Mouse (Mus musculus) urinary bladder, postnatal 25 days (tissue): Measurements from ENCODE around the gene Catsperz.
"Not testable (repeated sequence)": the region's sequence is repeated elsewhere in the genome, so short reads cannot be mapped to it uniquely, and the experiment has no call there.

Source experiments
- DNase-seq: peaks from one replicate; pipeline ENCODE4 v3.0.0; 2022; ENCODE audit warnings: low spot score

The Catsperz gene

DNA sequence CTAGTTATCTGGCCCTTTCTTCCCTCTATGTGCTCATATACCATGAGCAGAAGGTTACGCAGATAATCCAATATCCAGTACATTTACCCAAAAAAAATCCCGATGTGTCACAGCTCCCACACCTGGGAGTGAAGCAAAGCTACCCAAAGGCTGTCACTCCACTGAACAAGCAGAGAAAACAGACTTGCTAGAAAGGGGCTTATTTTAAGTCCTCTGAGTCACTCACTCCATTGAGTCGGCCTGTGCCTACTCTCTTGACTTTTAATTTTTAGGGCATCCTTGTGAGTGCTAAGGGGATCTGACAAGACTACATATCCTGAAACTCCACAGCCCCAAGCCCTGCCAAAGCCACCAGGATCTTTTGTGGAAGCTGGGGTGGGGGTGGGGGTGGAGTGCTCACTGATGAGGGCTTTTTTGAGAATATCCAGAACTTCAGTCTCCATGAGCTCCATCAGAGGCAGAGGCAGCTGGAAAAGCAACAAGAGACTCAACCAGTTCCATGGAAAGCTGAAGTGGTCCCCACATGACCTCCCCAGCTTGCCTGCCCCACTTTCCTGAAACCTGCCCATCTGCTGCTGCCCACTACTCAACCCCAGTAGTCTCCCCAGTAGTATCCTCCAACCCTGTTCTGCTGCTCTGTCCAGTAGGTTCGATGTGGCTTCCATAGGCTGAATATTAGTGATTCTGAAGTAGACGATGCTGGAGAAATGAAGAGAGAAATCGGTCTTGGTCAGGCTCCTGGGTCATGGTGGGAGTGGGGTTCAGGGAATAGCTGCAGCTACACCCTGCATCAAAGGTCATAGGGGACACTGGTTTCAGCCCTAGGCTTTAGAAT lies 2.1 kb downstream of the Catsperz start:
- no peak for DNase-seq

DNA sequence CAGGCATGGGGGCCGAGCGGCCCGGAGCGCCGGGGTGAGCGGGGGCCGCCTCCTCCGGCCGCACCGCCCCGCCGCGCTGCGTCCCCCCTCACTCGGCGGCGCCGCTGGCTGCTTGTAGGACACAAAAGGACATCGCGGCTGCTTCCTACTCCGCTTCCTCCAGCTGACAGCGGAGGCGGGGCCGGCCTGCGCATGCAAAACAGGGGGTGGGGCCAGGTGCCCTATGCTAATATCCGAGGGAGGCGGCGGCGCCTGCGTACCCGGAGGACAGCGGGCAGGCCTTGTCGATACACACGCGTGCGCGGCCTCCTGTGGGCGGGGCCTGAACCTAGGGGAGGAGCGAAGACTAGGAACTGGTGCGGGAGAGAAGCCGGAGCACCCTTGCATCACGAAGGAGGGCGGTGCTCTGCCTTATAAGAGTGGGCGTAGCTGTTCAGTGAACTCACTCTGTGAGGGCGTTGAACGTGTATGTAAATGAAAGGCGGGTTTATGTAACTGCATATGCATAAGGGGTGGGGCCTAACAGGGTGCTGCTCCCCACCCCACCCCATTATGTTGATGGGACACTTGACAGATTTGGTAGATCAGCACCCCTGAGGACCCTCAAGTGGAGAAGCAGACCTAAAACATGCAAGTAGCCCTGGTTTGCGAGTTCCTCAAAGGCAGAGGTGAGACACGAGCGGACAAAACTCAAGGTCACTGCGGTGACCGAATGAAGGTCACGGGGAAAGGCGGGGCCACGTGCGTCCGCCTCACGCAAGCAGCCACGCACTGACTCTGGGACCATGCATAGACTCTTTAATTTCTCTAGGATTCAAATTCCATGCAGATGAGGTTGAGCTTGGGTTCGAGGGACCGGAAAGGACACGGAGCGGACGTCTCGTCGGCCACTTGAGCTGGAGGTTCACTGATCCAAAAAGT lies 3.3 kb downstream of the Catsperz start, which contains the start of gene Esrra:
Gene Esrra (minus strand): TSS at position 167 of the 921 bp plus-strand sequence.
- DNase-seq, result peak; percentile 99

DNA sequence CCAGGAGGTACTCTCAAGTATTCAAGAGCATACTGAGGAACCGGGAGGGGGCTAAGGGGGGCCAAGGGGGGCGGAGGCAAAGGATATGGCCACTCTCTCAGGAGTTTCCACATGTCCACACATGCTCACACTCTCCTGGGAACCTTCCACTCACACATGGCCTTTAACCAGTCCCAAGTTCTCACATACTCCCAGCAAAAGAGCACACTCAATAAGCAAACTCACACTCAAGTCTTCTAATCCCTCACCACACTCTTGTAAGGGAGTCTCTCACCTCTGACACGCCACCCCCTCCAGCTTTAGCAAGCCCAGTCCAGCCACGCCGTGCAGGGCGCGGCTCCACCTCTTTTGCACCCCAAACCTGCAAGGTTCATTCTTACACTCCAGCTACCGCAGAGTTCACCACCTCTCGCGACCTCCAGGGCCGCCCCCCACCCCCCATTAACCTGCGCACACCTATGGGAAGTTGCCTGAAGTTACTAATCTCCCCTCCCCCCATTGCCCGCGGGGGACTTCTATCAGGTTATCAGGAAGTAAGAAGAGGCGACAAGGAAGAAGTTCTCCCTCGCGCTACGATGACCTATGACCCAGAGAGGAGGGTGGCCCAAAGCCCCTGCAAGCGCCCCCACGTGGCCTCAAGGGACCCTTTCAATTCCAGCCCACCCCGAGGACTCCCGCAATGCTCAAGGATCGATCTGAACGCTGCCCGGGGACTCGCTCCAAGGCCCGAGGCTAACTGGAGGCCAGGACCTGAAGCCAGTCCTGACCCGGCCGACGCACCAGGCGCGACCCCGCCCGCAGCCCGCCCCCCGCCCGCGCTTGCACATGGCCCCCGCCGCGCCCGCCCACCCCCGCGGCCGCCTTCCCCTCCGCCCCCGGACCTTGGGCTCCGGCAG lies 4.2 kb downstream of the Catsperz start:
- DNase-seq, result no peak

DNA sequence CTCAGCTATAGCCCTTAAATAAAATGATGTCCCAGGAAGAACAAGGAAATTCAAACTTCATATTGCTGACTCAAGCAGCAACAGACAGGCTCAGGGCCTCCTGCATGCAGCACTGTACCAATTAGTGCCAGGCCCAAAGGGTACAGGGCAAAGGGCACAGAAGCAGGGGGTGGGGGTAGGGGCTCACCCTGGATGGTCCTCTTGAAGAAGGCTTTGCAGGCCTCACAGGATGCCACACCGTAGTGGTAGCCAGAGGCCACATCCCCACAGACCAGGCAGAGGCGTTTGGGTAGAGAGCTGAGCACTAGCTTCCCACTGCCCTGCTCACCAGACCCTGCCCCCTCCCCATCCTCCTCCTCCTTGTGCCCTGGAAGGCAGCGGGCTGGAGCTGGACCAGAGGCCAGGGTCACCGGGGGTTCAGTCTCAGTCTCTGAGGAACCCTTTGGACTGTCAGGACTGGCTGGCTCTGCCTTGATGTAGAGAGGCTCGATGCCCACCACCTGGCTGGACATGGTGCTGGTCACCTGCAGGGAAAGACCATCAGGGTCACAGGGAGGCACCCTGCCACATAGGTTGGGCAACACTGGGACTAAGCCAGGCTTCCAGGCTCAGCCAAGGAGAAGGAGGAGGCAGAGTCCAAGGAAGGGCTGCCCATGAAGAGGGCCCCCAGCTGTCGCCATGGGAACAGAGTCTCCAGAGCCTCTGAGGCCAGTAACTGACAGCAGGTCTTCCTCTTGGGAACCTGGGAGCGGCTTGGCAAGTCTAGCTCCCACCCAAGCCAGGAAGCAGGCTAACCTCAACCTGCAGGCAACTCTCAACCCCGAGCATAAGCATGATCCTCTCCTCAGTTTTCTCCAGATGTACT lies 5.1 kb downstream of the Catsperz start:
- DNase-seq, result no peak

DNA sequence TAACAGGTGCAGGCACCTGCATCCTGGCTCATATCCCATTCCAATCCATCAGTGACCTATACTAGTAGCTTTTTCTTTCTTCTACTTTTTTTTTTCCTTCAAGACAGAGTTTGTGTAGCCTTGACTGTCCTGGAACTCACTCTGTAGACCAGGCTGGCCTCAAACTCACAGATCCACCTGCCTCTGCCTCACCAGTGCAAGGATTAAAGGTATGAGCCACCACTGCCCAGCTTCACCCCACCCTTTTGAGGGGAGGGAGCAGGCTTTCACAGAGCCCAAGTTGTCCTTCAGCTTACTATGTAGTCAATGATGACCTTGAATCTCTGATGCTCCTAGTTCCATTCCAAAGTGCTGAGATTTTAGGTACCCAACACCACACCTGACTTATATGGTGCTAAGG lies 5.7 kb downstream of the Catsperz start:
- no peak for DNase-seq

DNA sequence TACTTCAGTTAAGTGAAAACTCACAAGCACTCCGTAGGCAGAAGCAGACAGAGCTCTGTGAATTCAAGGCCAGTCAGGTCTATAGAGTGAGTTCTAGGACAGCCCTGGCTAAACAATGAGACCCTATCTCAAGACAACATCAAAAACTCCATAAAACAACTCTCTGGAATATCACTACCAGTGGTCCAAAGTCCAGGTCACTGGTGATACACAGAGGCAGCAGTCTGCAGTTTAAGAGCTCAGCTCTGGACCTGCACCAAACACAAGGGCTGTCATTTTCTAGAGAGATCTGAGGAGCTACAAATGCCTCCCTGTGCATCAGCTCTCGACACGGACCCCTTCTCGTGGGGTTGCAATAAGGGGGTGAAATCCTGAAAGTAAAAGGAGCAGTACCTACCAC lies 6.9 kb downstream of the Catsperz start:
- DNase-seq, result no peak

DNA sequence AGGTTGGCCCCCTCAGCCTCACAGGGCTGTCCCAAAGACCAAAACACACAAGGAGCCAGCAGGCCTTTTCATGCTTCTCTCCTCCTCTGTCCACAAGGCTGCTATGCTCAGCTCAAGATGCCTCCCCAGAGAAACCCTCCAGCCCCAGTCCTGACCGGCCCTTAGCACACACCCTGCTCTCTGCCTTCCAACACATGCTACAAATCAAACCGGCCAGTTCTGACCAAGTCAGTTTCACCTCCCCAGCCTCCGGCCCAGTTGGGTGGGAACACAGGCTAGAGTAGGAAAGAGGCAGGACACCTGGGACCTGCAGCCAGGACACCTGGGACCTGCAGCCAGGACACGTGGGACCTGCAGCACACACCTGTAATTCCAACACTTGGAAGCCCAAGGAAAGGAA lies 8.7 kb downstream of the Catsperz start:
- DNase-seq, result no peak

DNA sequence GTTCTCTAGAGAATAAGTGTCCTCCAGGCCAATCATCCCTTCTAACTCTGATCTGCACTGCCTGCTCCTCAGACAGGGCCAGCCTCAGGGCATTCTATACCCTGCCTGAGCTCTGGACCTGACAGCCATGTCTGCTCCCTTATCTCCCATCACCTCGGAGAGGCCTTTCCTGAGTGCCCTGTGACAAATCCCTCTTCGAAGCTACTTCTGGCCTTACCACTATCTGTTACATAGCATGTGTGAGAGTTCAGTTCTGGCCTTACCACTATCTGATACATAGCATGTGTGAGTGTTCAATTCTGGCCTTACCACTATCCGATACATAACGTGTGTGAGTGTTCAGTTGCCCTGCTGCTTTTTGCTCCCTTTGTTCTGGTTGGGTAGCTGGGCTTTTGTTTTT lies 9.9 kb downstream of the Catsperz start:
- no peak for DNase-seq

DNA sequence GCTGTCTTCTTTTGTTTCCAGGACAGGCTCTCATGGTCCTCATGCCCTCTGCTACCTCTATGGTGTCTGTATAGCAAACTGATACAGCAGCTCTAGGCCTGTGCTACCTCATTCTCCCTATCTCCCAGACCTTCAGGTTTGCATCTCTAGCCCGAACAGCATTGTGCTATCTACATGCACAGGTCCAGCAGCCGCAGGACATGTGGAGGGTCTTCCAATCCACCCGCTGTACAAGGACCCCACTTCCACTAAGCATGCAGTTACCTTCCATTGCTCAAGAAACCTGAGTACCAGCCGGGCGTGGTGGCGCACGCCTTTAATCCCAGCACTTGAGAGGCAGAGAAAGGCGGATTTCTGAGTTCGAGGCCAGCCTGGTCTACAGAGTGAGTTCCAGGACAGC lies 10.6 kb downstream of the Catsperz start:
- no peak for DNase-seq

DNA sequence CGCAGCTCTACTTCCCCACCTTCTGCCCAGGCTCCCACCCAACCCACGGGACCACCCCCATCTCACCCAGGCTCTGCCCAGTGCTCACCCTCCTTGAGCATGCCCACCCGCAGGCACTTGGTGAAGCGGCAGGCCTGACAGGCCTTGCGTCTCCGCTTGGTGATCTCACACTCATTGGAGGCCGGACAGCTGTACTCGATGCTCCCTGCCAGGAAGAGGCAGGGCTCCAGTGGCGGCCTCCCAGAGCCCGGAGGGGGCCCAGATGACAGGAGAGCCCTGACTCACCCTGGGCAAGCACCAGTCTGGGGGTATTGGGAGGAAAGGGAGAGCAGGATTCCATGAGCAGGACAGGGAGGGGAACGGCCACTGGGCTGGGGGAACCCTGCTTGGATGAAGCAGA lies 11.2 kb downstream of the Catsperz start:
- DNase-seq, result no peak

DNA sequence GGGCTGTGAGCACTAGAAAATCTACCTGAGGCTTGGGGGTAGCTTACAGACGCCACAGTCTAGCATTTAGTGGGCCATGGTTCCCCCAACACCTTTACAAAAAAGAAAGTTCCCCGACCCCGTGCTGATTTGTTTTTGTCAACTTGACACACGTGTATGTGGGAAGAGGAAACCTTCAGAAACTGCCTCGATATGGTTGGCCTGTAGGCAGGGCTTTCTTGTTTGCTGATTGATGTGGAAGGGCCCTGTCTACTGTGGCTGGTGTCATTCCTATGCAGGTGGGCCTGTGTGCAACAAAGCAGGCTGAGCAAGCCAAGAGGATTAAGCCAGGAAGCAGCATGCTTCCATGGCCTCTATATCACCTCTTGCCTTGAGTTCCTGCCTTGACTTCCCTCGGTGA lies 12.1 kb downstream of the Catsperz start:
- no peak for DNase-seq

DNA sequence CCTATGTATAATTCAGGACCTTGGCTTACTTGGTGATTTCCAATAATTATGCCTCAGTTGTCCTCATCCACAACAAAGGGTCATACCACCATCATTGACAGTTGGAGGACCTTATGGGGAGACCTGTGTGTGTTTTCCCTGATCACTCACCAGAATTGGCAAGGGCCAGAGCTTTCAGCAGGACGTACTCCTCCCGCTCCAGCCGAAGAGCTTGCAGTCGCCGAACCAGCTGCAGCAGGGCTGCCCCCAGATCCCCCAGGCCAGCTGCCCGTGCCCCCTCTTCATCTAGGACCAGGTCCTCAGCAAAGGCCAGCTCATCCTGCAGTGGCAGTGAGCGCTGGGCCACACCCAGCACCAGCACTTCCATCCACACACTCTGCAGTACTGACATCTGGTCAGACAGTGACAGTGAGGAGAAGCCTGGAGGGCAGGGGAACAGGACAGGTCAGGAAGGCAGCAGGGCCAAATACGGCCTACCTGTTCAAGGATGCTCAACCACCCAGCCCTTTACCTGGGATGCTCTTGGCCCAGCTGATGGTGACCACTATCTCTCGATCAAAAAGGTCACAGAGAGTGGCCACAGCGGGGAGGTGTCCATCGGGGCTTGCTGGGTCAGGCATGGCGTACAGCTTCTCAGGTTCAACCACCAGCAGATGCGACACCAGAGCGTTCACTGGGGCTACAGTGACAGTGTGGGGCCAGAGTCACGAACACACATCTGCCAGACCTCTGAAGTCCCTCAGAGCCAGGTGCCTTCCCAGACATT lies 12.8 kb downstream of the Catsperz start:
- DNase-seq, result no peak

DNA sequence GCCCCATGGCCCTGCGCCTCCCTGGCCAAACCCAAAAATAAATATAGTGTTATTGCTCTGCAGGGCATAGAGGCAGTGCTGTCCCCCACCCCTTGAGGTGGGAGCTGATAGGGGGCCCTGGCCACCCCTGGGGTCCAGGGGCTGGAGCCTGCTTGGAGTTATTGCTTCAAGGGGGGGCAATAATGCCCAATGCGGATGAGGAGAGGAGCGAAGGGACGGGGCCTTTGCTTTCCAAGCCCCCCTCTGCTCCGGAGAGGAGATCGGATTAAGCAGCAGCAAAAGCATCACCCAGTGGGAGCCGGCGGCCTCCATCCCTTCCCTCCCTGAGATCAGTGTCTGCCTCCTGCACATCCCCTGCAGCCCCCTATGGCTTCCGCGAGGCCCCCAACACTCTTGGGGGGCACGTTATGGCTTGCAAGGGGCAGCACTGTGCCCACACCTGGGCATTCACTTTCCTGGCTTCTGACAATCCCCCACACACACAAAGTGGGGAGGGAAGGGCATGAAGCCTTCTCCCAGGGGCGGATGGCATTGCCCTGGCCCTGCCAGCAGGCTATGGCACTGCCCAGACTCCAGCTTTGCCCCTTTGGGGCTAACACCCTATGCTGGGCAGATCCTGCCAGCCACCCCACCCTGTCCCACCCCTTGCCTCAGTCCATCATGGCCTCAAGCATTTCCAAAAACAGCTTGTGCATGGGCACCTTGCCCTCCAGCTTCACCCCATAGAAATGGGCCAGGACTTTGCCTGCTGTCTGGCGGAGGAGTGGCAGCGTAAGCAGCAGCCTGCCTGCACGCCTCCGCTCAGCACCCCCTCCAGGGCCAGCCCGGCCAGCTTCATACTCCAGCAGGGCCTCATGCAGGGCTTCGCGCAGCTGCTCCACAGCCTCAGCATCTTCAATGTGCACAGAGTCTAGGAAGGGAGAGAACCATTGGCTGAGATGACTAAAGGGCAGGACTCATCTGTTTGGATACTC lies 13.8 kb downstream of the Catsperz start:
- DNase-seq, result no peak

DNA sequence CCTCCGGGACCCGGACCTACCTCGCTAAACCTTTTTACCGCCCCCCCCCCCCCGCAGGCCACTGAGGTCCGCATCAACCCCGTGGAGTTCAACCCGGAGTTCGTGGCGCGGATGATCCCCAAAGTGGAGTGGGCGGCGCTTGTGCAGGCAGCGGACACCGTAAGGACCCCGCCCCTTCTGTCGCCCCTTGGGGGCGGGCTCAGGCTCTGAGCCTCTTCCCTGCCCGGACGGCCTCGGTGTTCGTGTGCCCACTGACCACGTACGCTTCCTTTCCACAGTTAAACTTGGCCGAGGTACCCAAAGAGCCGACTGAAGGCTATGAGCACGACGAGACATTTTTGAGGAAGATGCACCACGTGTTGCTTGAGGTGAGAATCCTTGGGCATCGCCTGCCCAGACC lies 14.9 kb downstream of the Catsperz start:
- not testable (repeated sequence) for DNase-seq

DNA sequence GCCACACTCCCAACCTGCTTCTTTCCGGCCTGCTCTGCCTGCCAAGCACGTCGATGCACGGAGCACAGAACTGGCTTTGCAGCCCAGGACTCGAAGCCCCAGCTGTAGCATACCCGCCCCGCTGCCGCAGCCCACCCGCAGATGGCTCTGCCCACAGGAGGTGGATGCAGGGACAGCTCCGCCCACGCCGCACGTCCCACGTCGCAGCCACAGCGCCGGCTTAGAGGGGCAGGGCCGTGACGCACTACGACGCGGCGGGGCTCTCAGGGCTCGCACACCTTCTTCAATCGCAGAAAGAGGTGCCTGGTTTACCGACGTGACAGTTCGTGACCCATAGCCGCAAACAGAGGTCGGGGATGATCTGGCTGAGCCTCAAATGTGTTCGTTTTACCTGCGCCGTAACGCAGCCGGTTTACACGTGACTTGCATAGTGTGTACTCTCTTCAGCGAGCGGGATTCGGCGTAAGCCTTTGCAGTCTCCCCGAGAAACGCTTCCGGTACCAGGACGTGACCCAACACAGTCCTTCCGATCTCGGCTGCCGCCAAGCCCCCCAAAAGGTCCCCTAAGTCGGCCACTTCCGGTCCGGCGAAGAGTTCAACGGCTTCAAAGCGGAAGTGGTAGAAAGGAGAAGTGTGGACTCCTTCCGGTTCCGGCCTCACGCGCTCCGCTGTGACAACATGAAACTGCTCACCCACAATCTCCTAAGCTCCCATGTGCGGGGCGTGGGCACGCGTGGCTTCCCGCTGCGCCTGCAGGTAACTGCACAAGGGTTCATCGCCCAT lies 15.5 kb downstream of the Catsperz start, which contains the start of the genes Trmt112 and Prdx5:
Gene Trmt112 (plus strand): TSS at position 192 of the 783 bp plus-strand sequence.
Gene Prdx5 (minus strand): TSS at position 600 of the 783 bp plus-strand sequence.
- peak; percentile 74 for DNase-seq

DNA sequence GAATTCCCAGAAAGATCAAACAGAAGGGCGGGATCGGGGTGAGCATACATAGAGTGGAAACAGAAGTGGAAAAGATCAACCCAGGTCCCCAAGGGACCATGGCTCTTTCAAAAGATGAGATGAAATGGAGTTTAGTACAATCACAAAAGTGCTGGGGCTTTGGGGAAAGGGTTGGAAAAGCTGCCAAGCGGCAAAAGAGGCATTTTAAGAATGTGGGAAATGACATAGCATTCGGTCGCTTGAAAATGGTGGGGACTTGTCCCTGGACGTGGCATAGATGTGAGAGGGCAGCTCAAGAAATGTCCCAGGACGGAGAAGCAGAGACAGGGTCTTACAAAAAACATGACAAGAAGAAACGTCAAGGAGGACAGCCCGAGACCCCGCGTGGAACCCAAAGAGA lies 16.2 kb downstream of the Catsperz start:
- DNase-seq, result no peak

DNA sequence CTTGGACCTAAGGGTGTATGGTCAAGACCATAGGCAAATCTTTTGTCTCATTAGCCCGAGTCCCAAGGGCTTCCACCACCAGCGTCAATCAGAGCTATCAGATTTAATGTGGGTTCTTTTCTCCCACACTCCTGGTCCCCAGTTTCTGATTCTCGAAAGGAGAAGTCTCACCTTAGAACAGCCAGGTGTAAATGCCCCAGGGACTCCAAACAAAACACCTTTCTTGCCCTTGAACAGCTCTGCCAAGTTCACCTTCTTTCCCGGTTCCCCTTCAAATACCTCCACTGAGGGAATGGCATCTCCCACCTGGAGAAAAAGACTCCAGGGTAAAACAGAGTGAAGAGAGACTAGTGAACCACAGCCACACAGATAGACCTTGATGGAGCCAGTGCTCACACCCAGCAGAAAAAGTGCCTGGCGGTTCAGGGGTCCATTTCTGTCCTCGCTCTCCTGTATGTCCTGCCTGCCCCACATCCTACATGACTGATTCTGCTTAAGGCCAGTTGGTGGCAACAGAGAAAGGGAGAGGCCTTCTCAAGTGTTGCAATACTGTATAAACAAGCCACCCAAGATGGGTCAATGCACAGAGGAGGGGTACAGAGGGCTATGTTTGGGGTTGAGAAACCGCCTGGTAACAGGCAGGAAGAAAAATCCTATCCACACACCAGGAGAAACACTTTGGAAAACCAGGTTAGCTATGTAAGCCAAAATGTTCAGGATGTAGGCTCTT lies 17.2 kb downstream of the Catsperz start:
- no peak for DNase-seq
